9 mouse cellular contexts compared by ENCODE assay signal in the genomic region with DNA sequence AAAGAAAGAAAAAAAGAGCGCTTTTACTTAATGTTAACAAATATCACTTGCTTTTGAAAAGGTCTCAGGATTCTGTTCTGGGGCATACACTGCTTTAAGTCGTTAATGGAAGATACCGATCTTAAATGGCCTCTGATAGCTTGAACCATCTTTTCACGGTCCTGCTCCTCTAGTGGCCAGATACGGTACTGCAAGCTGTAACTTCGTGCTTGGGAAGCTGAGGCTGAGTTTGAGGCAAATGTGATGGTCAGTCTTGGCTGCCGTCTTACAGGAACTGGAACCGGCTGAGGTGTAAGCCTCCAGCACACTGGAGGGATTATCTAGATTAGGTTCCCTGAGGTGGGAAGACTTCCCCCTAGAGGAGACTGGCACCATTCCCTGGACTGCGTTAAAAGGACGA. TPM values are rescaled to one million over a fixed set of nuclear protein-coding genes. Genes with fewer than 3 reads are reported as not detected.
DNase-seq lines count a peak whose midpoint lies in the region; ATAC-seq lines count a peak whose summit lies in the region.
"Had no signal": no experiment of that assay in that cellular context is flagged by ENCODE, and none has a peak within 500 bp of the region (broad histone marks: within the 10 kb centered on the region; RNA-seq: fewer than 3 reads in every experiment).

No protein-coding gene starts in this region.

- peak; percentile 8 to 44 for DNase-seq in adrenal gland, adult (ENCODE audit: inconsistent age in 2 of 2, low spot score in 1 of 2)
- DNase-seq in adrenal gland, postnatal 4 days (ENCODE audit: low spot score in 2 of 2) = no peak
- DNase-seq in kidney, adult 9 months = peak; percentile 37
- peak; percentile 7 for DNase-seq in Muller cell, postnatal 12 days (ENCODE audit: inconsistent ontology term)
- DNase-seq in embryonic facial prominence, embryonic 11.5 days (ENCODE audit: low spot score) = peak; percentile 69
- DNase-seq in lung, postnatal 14 days = peak; percentile 51
- DNase-seq in thymus, postnatal 0 days (ENCODE audit: low spot score) = peak; percentile 55

- no peaks in the 10 kb centered on the region for H3K27me3 ChIP-seq in kidney, embryonic 14.5 days (ENCODE audit: control insufficient read depth, insufficient read depth, low read length)
- H3K27me3 ChIP-seq in embryonic facial prominence, embryonic 11.5 days (ENCODE audit: control insufficient read depth, insufficient read depth, low read length) = no peaks in the 10 kb centered on the region
- H3K27me3 ChIP-seq: heart, embryonic 15.5 days had no signal

- H3K4me2 ChIP-seq in kidney, embryonic 14.5 days (replicated peaks; ENCODE audit: low read depth, low read length) = no peak overlapping the region
- no peak overlapping the region for H3K4me2 ChIP-seq in embryonic facial prominence, embryonic 11.5 days (ENCODE audit: low read depth, low read length)
- H3K4me2 ChIP-seq: heart, embryonic 15.5 days had no signal

- H3K9me3 ChIP-seq in kidney, embryonic 14.5 days (ENCODE audit: control insufficient read depth, low read length) = no peaks in the 10 kb centered on the region
- no peaks in the 10 kb centered on the region for H3K9me3 ChIP-seq in embryonic facial prominence, embryonic 11.5 days (replicated peaks; ENCODE audit: control insufficient read depth, low read length)
- H3K9me3 ChIP-seq: heart, embryonic 15.5 days had no signal

- WGBS in kidney, embryonic 14.5 days = 79% methylated on average over 10 of the region's 10 CpGs
- WGBS in embryonic facial prominence, embryonic 11.5 days = 71% methylated on average over 10 of the region's 10 CpGs

- H3K36me3 ChIP-seq in kidney, embryonic 14.5 days (ENCODE audit: control insufficient read depth, insufficient read depth, low read length) = no peaks in the 10 kb centered on the region
- H3K36me3 ChIP-seq in embryonic facial prominence, embryonic 11.5 days (replicated peaks; ENCODE audit: control insufficient read depth, insufficient read depth, low read depth, low read length) = no peaks in the 10 kb centered on the region
- H3K36me3 ChIP-seq: heart, embryonic 15.5 days had no signal

- H3K27ac ChIP-seq in kidney, embryonic 14.5 days (ENCODE audit: low read depth, low read length) = no peak overlapping the region
- no peak overlapping the region for H3K27ac ChIP-seq in embryonic facial prominence, embryonic 11.5 days (replicated peaks; ENCODE audit: low read depth, low read length)
- H3K27ac ChIP-seq: heart, embryonic 15.5 days had no signal

- ATAC-seq in kidney, embryonic 14.5 days (ENCODE audit: low FRiP score, low TSS enrichment) = no peak
- no peak for ATAC-seq in embryonic facial prominence, embryonic 11.5 days (replicated peaks; ENCODE audit: insufficient number of reproducible peaks, low FRiP score, low TSS enrichment, low read depth)

- H3K4me1 ChIP-seq in kidney, embryonic 14.5 days (ENCODE audit: control insufficient read depth, insufficient read depth, low read length) = no peaks in the 10 kb centered on the region
- H3K4me1 ChIP-seq in embryonic facial prominence, embryonic 11.5 days (ENCODE audit: control insufficient read depth, insufficient read depth, low read length) = no peaks in the 10 kb centered on the region
- H3K4me1 ChIP-seq: heart, embryonic 15.5 days had no signal

- H3K4me3 ChIP-seq in kidney, embryonic 14.5 days (ENCODE audit: low read length) = no peak overlapping the region
- H3K4me3 ChIP-seq in embryonic facial prominence, embryonic 11.5 days (ENCODE audit: low read depth, low read length) = no peak overlapping the region
- H3K4me3 ChIP-seq: heart, embryonic 15.5 days had no signal

- no peak overlapping the region for H3K9ac ChIP-seq in kidney, embryonic 14.5 days (ENCODE audit: low read depth, low read length)
- H3K9ac ChIP-seq in embryonic facial prominence, embryonic 11.5 days (replicated peaks; ENCODE audit: low read length) = no peak overlapping the region
- H3K9ac ChIP-seq: heart, embryonic 15.5 days had no signal

RNA-seq across cellular contexts. Expression of a gene that starts 30.8 kb away (rescaled TPM):
- total RNA-seq in adrenal gland, postnatal 4 days (2021) = 10 to 100 TPM; 12.3 to 13.5 TPM
- 26.3 and 33.1 TPM in 2 replicates for polyA plus RNA-seq in kidney, embryonic 14.5 days (2014; fragmentation: Nextera tagmentation; extraction: Ambion mirVana)
- 26.5 and 29.2 TPM in 2 replicates for polyA plus RNA-seq in embryonic facial prominence, embryonic 11.5 days (2014; fragmentation: Nextera tagmentation; extraction: Ambion mirVana)
- 21.7 and 24.2 TPM in 2 replicates for polyA plus RNA-seq in thymus, postnatal 0 days (2015; fragmentation: Nextera tagmentation; extraction: Ambion mirVana)

RNA-seq across cellular contexts. Expression of a gene that starts 30.9 kb away (rescaled TPM):
- total RNA-seq in adrenal gland, postnatal 4 days (2021) = 10 to 100 TPM; 18.4 to 19.3 TPM
- polyA plus RNA-seq in kidney, embryonic 14.5 days (2014; fragmentation: Nextera tagmentation; extraction: Ambion mirVana) = 7.8 and 15.8 TPM in 2 replicates
- 20.0 and 20.9 TPM in 2 replicates for polyA plus RNA-seq in embryonic facial prominence, embryonic 11.5 days (2014; fragmentation: Nextera tagmentation; extraction: Ambion mirVana)
- 10.2 and 11.5 TPM in 2 replicates for polyA plus RNA-seq in thymus, postnatal 0 days (2015; fragmentation: Nextera tagmentation; extraction: Ambion mirVana)

Comparison
In these comparisons a context has a peak if more than half of its experiments do, and no peak if none do; other contexts are left out.
1. DNase-seq: peak in adrenal gland, adult (2 of 2), kidney, adult 9 months (single experiment), Muller cell, postnatal 12 days (single experiment), embryonic facial prominence, embryonic 11.5 days (single experiment), lung, postnatal 14 days (single experiment) and thymus, postnatal 0 days (single experiment); none in adrenal gland, postnatal 4 days (0 of 2).